ENCODE assay signal across 25 mouse cellular contexts in genomic region chr7:96605316-96605715, GRCm38 (mm10).
DNase-seq lines count a peak whose midpoint lies in the region; ATAC-seq and TF ChIP-seq lines count a peak whose summit lies in the region.
"Had no signal": no experiment of that assay in that cellular context is flagged by ENCODE, and none has a peak within 500 bp of the region (broad histone marks: within the 10 kb centered on the region; RNA-seq: fewer than 3 reads in every experiment).

No protein-coding gene starts in this region.

- no peak for ATAC-seq in embryonic facial prominence, embryonic 15.5 days (ENCODE audit: insufficient number of reproducible peaks, low FRiP score, low TSS enrichment, low read depth)
- ATAC-seq in limb, embryonic 14.5 days (ENCODE audit: low FRiP score, low read depth) = no peak
- ATAC-seq: activated CD4-positive, CD25-positive, alpha-beta regulatory T cell, adult 4 months; hindbrain, embryonic 16.5 days; intestine, embryonic 15.5 days; liver, embryonic 12.5 days had no signal

- no peaks in the 10 kb centered on the region for H3K9me3 ChIP-seq in embryonic facial prominence, embryonic 15.5 days (replicated peaks)
- no peaks in the 10 kb centered on the region for H3K9me3 ChIP-seq in limb, embryonic 14.5 days (ENCODE audit: control insufficient read depth, low read length)
- H3K9me3 ChIP-seq: heart, embryonic 12.5 days; hindbrain, embryonic 10.5 days; intestine, embryonic 15.5 days; kidney, embryonic 15.5 days; liver, embryonic 12.5 days had no signal

- no peaks in the 10 kb centered on the region for H3K36me3 ChIP-seq in embryonic facial prominence, embryonic 15.5 days
- H3K36me3 ChIP-seq in limb, embryonic 14.5 days (ENCODE audit: control insufficient read depth, insufficient read depth, low read length) = no peaks in the 10 kb centered on the region
- H3K36me3 ChIP-seq: heart, embryonic 12.5 days; hindbrain, embryonic 10.5 days; intestine, embryonic 15.5 days; kidney, embryonic 15.5 days; liver, embryonic 12.5 days had no signal

- peaks cover 13% of the 10 kb centered on the region; the same call in 1 of the 2 replicates for H3K4me1 ChIP-seq in embryonic facial prominence, embryonic 15.5 days
- H3K4me1 ChIP-seq in limb, embryonic 14.5 days (ENCODE audit: control insufficient read depth, insufficient read depth, low read length) = peaks cover 13% of the 10 kb centered on the region
- H3K4me1 ChIP-seq: intestine, embryonic 15.5 days; liver, embryonic 12.5 days had no signal

- TF ChIP-seq POLR2A in brain, embryonic 14.5 days (IDR thresholded peaks at IDR 0.05; ENCODE audit: borderline replicate concordance, extremely low read depth, insufficient read depth, insufficient read length, poor library complexity, severe bottlenecking) = no peak
- no peak for TF ChIP-seq POLR2A in limb, embryonic 14.5 days (IDR thresholded peaks at IDR 0.05; ENCODE audit: borderline replicate concordance, extremely low read depth, insufficient read depth, insufficient read length)

- H3K4me3 ChIP-seq in embryonic facial prominence, embryonic 15.5 days (replicated peaks) = no peak overlapping the region
- H3K4me3 ChIP-seq in limb, embryonic 14.5 days (replicated peaks; ENCODE audit: low read length) = no peak overlapping the region
- H3K4me3 ChIP-seq: heart, embryonic 12.5 days; hindbrain, embryonic 10.5 days; intestine, embryonic 15.5 days; kidney, embryonic 15.5 days; left cerebral cortex, adult 2 months; liver, embryonic 12.5 days had no signal

- peak; percentile 85 for DNase-seq in Muller cell, postnatal 12 days (ENCODE audit: inconsistent ontology term)
- peak; percentile 53 for DNase-seq in brain, embryonic 14.5 days (ENCODE audit: low read depth)
- peak; percentile 37 for DNase-seq in limb, embryonic 14.5 days (ENCODE audit: low spot score)
- DNase-seq in ovary, adult 18-20 months (ENCODE audit: low spot score) = no peak
- DNase-seq in left cerebral cortex, adult 18-20 months (ENCODE audit: low spot score in 2 of 2) = no peak
- DNase-seq in adrenal gland, adult 2 months = no peak
- DNase-seq: adrenal gland, postnatal 10 days; cerebellum, adult 8-10 months; cerebellum, postnatal 36 days; heart, postnatal 10 days; kidney, postnatal 36 days; lung, adult 18-20 months; lung, postnatal 14 days; right cerebral cortex, postnatal 25 days; spleen, adult 18-20 months had no signal

- TF ChIP-seq CTCF in brain, embryonic 14.5 days (IDR thresholded peaks at IDR 0.05; ENCODE audit: borderline replicate concordance, extremely low read depth, insufficient read depth, insufficient read length) = no peak

- 0 out of 2 replicates have a peak overlapping the region, but pooled peaks have one; percentile 35 for H3K27ac ChIP-seq in embryonic facial prominence, embryonic 15.5 days (replicated peaks)
- H3K27ac ChIP-seq in limb, embryonic 14.5 days (replicated peaks; ENCODE audit: low read depth, low read length) = no peak overlapping the region
- H3K27ac ChIP-seq: hindbrain, embryonic 10.5 days; intestine, embryonic 15.5 days; kidney, embryonic 15.5 days; left cerebral cortex, adult 2 months; liver, embryonic 12.5 days had no signal

- no peak overlapping the region for H3K4me2 ChIP-seq in embryonic facial prominence, embryonic 15.5 days (replicated peaks)
- no peak overlapping the region for H3K4me2 ChIP-seq in limb, embryonic 14.5 days (replicated peaks; ENCODE audit: low read depth, low read length, severe bottlenecking)
- H3K4me2 ChIP-seq: heart, embryonic 12.5 days; intestine, embryonic 15.5 days; kidney, embryonic 15.5 days; liver, embryonic 12.5 days; midbrain, embryonic 11.5 days had no signal

- no peak overlapping the region for H3K9ac ChIP-seq in embryonic facial prominence, embryonic 15.5 days
- no peak overlapping the region for H3K9ac ChIP-seq in limb, embryonic 14.5 days (ENCODE audit: low read depth, low read length, severe bottlenecking)
- H3K9ac ChIP-seq: heart, embryonic 12.5 days; intestine, embryonic 15.5 days; kidney, embryonic 15.5 days; liver, embryonic 12.5 days had no signal

- 12% methylated on average over 2 of the region's 2 CpGs for WGBS in embryonic facial prominence, embryonic 15.5 days
- WGBS in limb, embryonic 14.5 days = 20% methylated on average over 2 of the region's 2 CpGs

- H3K27me3 ChIP-seq in embryonic facial prominence, embryonic 15.5 days = no peaks in the 10 kb centered on the region
- no peaks in the 10 kb centered on the region for H3K27me3 ChIP-seq in limb, embryonic 14.5 days (ENCODE audit: control insufficient read depth, insufficient read depth, low read length)
- H3K27me3 ChIP-seq: intestine, embryonic 15.5 days; kidney, embryonic 15.5 days had no signal

Comparison
In these comparisons a context has a peak if more than half of its experiments do, and no peak if none do; other contexts are left out.
1. DNase-seq: peak in Muller cell, postnatal 12 days (single experiment), brain, embryonic 14.5 days (single experiment) and limb, embryonic 14.5 days (single experiment); none in ovary, adult 18-20 months (single experiment), left cerebral cortex, adult 18-20 months (0 of 2) and adrenal gland, adult 2 months (single experiment).